Mouse (Mus musculus) E14TG2a.4 (cell line): ENCODE data around the gene Galnt15.

Experiments
- H3K27me3 ChIP-seq: 2 replicates; pipeline ENCODE4 v1.6.1; 2014; ENCODE audit warnings: low read length, control low read depth; ENCODE audit not compliant: insufficient read depth
- H3K36me3 ChIP-seq: 2 replicates; pipeline ENCODE4 v1.6.1; 2014; ENCODE audit warnings: low read length, control low read depth; ENCODE audit not compliant: insufficient read depth
- H3K4me1 ChIP-seq: replicated peaks from 2 replicates; pipeline ENCODE4 v1.6.1; 2014; ENCODE audit warnings: low read depth, low read length, control low read depth
- H3K4me3 ChIP-seq: replicated peaks from 2 replicates; pipeline ENCODE4 v1.5.1; 2014; ENCODE audit warnings: mild to moderate bottlenecking, low read length
- H3K9me3 ChIP-seq: 2 replicates; pipeline ENCODE4 v1.6.1; 2014; ENCODE audit warnings: low read length, control low read depth
- CTCF ChIP-seq: conservative IDR thresholded peaks from 2 replicates; pipeline ENCODE4 v1.5.1; 2014; ENCODE audit warnings: low read length
- NANOG ChIP-seq: IDR thresholded peaks from 2 replicates; pipeline ENCODE4 v1.6.1; 2014; ENCODE audit warnings: borderline replicate concordance, low read length, mixed read lengths
- POU5F1 ChIP-seq: IDR thresholded peaks from 2 replicates; pipeline ENCODE4 v1.6.1; 2014; ENCODE audit warnings: low read length, borderline replicate concordance

Gene Galnt15

DNA sequence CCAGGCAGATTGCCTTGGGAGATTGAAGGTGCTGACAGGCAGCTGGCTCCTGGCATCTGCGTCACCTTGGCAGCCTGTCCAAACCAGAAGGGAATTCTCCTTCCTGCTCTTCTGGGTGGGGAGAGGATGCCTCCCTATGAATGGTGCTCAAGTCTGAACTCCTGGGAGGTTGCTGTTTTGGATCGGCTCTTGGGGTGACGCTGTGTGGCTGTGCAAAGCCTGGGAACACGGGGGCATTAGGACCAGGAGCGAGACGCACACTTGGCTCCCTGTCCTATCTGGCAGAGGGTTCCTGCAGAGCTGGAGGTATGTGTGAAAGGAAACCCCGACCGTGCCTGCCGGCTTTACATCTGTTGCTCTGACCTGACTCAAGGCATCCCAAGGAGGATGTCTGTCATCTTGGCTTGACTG is at the start of gene Galnt15:
Gene Galnt15, plus strand, starts transcription at position 309 of the 411 bp plus-strand sequence.
- TF ChIP-seq CTCF = no peak
- Histone ChIP-seq H3K4me3 (peak within 1 kb of the TSS; percentile 58), H3K36me3 (no peaks in the 10 kb centered on the region), H3K4me1 (peaks cover 18% of the 10 kb centered on the region), H3K9me3 (peaks cover 11% of the 10 kb centered on the region), H3K27me3 (peaks cover 12% of the 10 kb centered on the region)

DNA sequence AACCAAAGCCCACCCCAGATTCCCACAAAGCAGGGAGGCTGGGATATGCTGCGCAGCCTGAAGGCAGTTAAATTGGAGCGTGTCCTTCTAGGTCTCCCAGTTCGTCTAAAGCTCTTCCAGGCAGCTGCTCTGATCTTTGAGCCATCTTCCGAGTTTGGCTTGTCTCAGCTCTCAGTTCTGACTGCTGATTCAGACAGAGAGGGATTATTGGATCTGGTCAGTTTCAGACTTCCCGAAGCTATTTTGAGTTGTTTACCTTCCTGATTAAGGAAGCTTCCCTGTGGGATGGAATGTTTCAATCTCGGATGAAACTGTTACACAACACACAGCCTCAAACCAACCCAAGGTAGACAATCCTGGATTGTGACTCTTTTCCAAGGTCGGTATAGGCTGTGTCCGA is 34.8 kb upstream of the Galnt15 start:
- Histone ChIP-seq H3K4me1 (no peaks in the 10 kb centered on the region), H3K4me3 (no peak overlapping the region), H3K9me3 (peaks cover 12% of the 10 kb centered on the region), H3K27me3 (no peaks in the 10 kb centered on the region), H3K36me3 (no peaks in the 10 kb centered on the region)
- TF ChIP-seq NANOG (no peak), POU5F1 (no peak), CTCF (no peak)

DNA sequence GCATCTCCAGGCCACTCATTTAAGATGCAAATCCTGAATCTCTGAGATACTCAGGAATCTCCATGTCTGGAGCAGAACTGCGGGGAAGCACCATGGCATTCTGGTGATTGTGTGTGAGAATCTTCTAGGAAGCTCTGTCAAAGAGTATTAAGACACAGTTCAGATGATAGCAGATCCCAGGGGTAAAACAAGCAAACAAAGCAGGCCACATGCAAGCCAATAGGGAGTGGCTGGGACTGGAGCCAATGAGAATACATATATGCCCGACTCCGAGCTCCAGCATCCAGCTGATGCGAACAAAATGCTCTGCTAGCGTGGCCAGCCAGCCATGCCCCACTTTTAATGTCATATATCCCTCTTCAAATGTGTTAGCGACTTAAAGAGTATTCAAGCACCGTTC is 27.8 kb upstream of the Galnt15 start:
- no peaks in the 10 kb centered on the region for H3K4me1 ChIP-seq
- H3K36me3 ChIP-seq = no peaks in the 10 kb centered on the region
- TF ChIP-seq POU5F1 (no peak), NANOG (no peak), CTCF (no peak)
- H3K4me3 ChIP-seq = no peak overlapping the region
- peaks cover 25% of the 10 kb centered on the region for H3K9me3 ChIP-seq
- no peaks in the 10 kb centered on the region for H3K27me3 ChIP-seq

DNA sequence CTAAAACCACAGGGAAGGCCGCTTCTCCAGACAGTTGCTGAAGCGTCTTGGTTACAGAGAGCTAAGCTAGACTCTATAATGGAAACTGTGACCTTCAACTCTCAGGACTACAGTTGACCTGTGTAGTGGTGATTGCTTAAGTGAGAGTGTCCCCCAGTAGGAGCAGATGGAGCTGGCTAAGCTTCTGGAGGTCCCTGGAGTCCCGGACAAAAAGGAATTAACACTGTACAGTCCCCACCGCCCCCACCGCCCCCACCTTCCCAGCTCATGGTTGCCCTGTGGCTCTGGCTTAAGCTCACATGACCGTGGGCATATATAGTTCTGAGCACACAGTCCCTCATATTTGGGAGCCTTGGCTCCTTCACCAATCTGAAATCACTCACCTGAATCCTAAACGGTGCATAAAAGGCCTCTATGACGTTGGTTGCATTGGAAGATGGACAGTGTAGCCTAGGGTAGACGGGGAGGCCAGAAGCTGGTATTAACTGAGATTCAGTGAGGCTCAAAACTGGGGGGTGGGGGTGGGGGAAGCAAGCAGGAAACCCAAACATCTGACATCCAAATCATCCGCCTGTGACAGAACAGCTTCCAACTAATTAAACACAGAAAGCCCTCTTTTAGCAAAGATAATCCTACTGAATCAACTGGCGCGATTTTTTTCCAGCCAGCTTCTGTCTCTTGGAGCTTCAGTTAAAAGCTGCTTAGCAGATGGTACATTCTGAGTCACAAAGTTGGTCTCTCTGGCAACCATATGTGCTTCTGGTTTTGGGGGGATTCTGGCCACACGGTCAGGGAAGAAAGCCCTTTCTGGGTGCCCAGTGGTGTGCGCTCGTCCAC is 26.1 kb upstream of the Galnt15 start:
- Histone ChIP-seq H3K36me3 (no peaks in the 10 kb centered on the region), H3K9me3 (peaks cover 33% of the 10 kb centered on the region), H3K4me1 (no peaks in the 10 kb centered on the region), H3K27me3 (no peaks in the 10 kb centered on the region), H3K4me3 (no peak overlapping the region)
- TF ChIP-seq NANOG = no peak
- no peak for TF ChIP-seq CTCF
- no peak for TF ChIP-seq POU5F1

DNA sequence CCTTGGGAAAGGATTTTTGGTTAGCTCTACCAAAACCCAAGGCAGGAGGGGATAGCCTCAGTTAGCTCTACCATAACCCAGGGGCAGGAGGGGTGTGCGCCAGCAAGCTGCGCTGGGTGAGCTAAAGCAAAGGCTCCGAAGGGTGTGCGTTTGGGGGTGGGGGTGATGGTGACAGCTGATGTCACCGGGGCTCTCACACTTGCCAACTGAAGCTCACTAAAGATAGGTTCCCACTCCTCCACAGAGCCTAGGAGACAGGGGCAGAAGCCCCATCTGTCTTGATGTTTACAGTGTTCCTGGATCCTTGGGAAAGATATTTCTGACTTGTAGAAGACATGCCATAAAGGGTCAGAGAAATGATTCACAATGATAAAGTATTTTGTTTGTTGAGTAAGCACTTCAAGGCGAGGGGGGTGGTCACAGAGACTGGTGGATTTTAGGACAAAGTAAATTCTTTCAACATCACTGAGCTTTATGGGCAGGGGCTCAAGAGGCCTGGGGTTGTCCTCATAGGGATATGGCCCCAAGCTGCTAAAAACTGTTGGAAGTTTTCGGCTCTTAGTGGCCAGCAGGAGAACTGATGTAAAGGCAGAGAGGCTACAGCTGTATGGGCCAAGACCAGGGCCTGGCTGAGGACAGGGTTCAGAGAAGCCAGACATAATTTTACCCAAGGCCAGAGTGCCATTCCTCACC is 24.7 kb upstream of the Galnt15 start:
- no peak for TF ChIP-seq CTCF
- TF ChIP-seq POU5F1 = no peak
- no peak for TF ChIP-seq NANOG
- Histone ChIP-seq H3K27me3 (no peaks in the 10 kb centered on the region), H3K4me1 (no peaks in the 10 kb centered on the region), H3K36me3 (no peaks in the 10 kb centered on the region), H3K9me3 (peaks cover 23% of the 10 kb centered on the region), H3K4me3 (no peak overlapping the region)

DNA sequence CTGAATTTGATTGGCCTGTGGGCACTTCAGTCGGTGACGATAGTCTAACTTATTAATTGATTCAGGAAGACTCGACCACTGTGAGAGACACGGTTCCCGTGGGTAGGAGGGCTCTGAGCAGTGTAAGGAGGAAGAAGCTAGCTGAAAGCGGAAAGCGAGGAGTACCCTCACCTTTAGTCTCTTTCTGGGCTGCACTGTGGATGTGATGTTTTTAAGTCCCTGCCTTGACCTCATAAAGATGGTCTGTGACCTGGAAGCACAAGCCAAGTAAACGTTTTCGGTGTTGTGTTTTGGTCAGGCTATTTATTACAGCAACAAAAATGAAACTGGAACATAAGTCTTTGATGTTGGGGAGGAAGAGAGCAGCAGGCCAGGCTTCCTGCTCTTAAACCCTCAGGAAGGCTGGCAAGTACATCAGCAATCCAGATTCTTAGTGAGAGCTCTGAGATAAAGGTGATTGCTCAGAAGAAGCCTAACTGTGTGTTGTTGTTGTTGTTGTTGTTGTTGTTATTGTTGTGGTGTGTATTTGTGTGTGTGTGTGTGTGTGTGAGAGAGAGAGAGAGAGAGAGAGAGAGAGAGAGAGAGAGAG is 23.0 kb upstream of the Galnt15 start:
- TF ChIP-seq NANOG (no peak), POU5F1 (no peak), CTCF (no peak)
- Histone ChIP-seq H3K4me1 (no peaks in the 10 kb centered on the region), H3K27me3 (no peaks in the 10 kb centered on the region), H3K36me3 (no peaks in the 10 kb centered on the region), H3K4me3 (no peak overlapping the region), H3K9me3 (peaks cover 18% of the 10 kb centered on the region)

DNA sequence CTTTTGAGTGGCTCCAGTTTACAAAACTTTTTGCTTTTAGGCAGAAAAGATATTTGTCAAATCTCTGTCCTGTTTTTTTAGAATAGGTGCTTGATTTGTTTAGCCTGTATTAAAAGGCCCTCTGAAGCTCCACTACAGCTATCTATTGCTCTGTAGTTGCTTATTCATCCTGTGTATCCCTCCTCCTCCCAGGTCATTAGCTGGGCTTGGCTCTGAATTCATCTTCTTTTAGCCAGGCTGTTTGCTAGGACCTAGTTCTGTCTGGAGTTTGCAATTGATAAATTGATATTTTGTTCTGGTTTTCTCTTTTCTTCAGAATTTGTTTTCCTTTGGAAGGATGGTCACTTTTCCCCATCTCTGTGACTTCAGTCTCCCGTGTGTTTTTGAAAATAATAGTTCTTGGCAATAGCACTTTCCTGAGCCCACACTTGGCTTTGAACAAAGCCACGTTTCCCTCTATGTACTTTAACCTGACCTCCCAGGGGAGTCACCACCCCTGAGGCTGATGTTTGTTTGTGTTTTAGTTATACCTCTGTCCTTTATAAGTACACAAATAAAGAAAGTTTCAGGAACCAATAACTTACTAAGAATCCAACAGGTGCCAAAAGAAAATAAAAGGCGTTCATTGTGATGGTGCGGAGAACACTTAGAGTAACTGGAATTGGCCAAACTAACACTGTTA is 21.0 kb upstream of the Galnt15 start:
- Histone ChIP-seq H3K4me3 (no peak overlapping the region), H3K27me3 (no peaks in the 10 kb centered on the region), H3K4me1 (peaks cover 7% of the 10 kb centered on the region; the same call in 1 of the 2 replicates), H3K9me3 (peaks cover 10% of the 10 kb centered on the region), H3K36me3 (no peaks in the 10 kb centered on the region)
- TF ChIP-seq POU5F1 = no peak
- no peak for TF ChIP-seq NANOG
- no peak for TF ChIP-seq CTCF

DNA sequence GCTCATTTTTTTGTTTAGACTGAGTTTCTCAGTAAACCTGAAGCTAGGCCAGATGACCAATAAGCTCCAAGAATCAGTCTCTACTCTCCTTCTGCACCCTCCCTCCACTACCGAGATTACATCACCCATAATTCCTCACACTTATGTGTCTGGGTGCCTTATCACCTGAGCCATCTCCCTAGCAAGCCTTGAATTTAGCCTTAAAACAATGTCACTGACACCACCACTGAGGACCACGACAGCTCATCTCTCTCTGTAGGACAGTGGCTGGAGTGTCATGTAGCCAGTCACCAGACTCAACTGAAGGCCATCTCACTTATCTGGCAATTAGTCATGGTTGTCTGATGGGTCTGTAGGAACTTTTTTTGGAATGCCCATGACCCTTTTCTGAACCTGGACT is 19.1 kb upstream of the Galnt15 start:
- H3K36me3 ChIP-seq = no peaks in the 10 kb centered on the region
- no peak overlapping the region for H3K4me3 ChIP-seq
- H3K9me3 ChIP-seq = peaks cover 10% of the 10 kb centered on the region
- no peak for TF ChIP-seq NANOG
- TF ChIP-seq CTCF = no peak
- TF ChIP-seq POU5F1 = no peak
- H3K4me1 ChIP-seq = peaks cover 7% of the 10 kb centered on the region; the same call in 1 of the 2 replicates
- no peaks in the 10 kb centered on the region for H3K27me3 ChIP-seq
